Mouse (Mus musculus) embryonic fibroblast, embryonic 13.5 days (primary cell): ENCODE data around the gene Syt5.

Experiments used
- CTCF ChIP-seq: IDR thresholded peaks from 2 replicates; pipeline ENCODE4 v1.5.1; 2011; ENCODE audit warnings: mild to moderate bottlenecking, control low read depth, low read length, moderate library complexity, borderline replicate concordance; ENCODE audit not compliant: insufficient read depth
- POLR2A ChIP-seq: IDR thresholded peaks from 2 replicates; pipeline ENCODE4 v1.6.1; 2011; ENCODE audit warnings: low read depth, mild to moderate bottlenecking, control low read depth, low read length, moderate library complexity

GRCm38 (mm10) chr7:4546591-4547131 is 680 bp downstream of the Syt5 start:
- TF ChIP-seq POLR2A (no peak), CTCF (no peak)
